Mouse (Mus musculus) intestine, postnatal 0 days (tissue): ENCODE data around the gene Dlg5. TPM values are rescaled to one million over a fixed set of nuclear protein-coding genes. Genes with fewer than 3 reads are reported as not detected.

Source experiments
- ATAC-seq: fragments of 200-750 bp; cut with Nextera tagmentation; 2 replicates; pipeline ENCODE4 v1.8.0; 2017; ENCODE audit warnings: mild to moderate bottlenecking, moderate TSS enrichment, moderate library complexity
- H3K27ac ChIP-seq: fragments of 300-500 bp; sonication (generic); 2 replicates; pipeline ENCODE4 v1.5.1; 2014; ENCODE audit warnings: mild to moderate bottlenecking, low read depth, low read length, moderate library complexity
- H3K27me3 ChIP-seq: fragments of 300-500 bp; sonication (generic); replicated peaks from 2 replicates; pipeline ENCODE4 v1.6.1; 2014; ENCODE audit warnings: low read length, mixed read lengths; ENCODE audit not compliant: control insufficient read depth, insufficient read depth
- H3K36me3 ChIP-seq: fragments of 300-500 bp; sonication (generic); 2 replicates; pipeline ENCODE4 v1.6.1; 2014; ENCODE audit warnings: mild to moderate bottlenecking, moderate library complexity; ENCODE audit not compliant: control insufficient read depth, insufficient read depth
- H3K4me1 ChIP-seq: fragments of 300-500 bp; sonication (generic); replicated peaks from 2 replicates; pipeline ENCODE4 v1.6.1; 2014; ENCODE audit warnings: antibody characterized with exemption, low read length, mixed read lengths; ENCODE audit not compliant: control insufficient read depth, insufficient read depth
- H3K4me2 ChIP-seq: fragments of 300-500 bp; sonication (generic); replicated peaks from 2 replicates; pipeline ENCODE4 v1.6.1; 2014; ENCODE audit warnings: low read depth, mild to moderate bottlenecking, moderate library complexity
- H3K4me3 ChIP-seq: fragments of 300-500 bp; sonication (generic); 2 replicates; pipeline ENCODE4 v1.5.1; 2014; ENCODE audit warnings: low read depth, low read length
- H3K9ac ChIP-seq: fragments of 300-500 bp; sonication (generic); 2 replicates; pipeline ENCODE4 v1.6.1; 2014; ENCODE audit warnings: mild to moderate bottlenecking, low read depth, low read length
- H3K9me3 ChIP-seq: fragments of 300-500 bp; sonication (generic); 2 replicates; pipeline ENCODE4 v1.6.1; 2016; ENCODE audit warnings: mixed run types; ENCODE audit not compliant: control insufficient read depth
- CTCF ChIP-seq: sonication (generic); IDR thresholded peaks from 2 replicates; pipeline ENCODE4 v1.5.1; 2016; ENCODE audit warnings: low read depth, mild to moderate bottlenecking, control low read depth, antibody characterized with exemption, moderate library complexity
- WGBS: fragments of 180-500 bp; shearing (Covaris S2); extraction: QIAGEN DNeasy Blood & Tissue Kit; methylation state at CpG from one replicate; pipeline ENCODE4 v1.1.7; 2014; 5-methylcytosine and 5-hydroxymethylcytosine counted together
- microRNA-seq: library from miRNA; unstranded; fragments of <30 nt; microRNA quantifications from one replicate; pipeline ENCODE4, GENCODE M21; 2016
- polyA plus RNA-seq: library from polyadenylated mRNA; unstranded; fragments of >200 nt; fragmentation: Nextera tagmentation; extraction: Ambion mirVana; gene quantifications from 2 replicates; pipeline ENCODE4 v1.2.1, GENCODE M21; 2015

Dlg5 gene
- polyA plus RNA-seq, 1 experiment from 2014 or later: 5.5 TPM

DNA sequence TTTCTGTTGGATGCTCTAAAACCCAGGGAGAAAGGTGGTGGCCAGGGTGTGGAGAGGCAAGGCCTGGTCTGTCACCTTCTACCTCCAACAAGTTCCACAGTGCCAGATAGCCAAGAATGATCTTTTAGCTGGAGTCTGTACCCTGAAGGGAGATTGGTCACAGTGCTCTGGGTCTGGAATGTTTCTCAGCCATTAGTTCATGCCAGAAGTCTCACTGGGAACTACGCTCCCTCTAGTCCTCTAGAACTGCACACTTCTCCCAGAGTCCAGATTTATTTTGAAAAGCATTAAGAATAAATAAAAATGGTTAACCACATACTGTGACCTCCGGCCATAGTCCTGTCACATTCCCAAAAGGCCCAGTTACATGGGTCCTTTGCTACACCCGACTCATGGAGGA lies 158.3 kb downstream of the Dlg5 start:
- TF ChIP-seq CTCF: no peak
- Histone ChIP-seq H3K27ac (no peak overlapping the region), H3K9me3 (no peaks in the 10 kb centered on the region), H3K9ac (no peak overlapping the region), H3K4me3 (no peak overlapping the region), H3K27me3 (no peaks in the 10 kb centered on the region), H3K4me1 (no peaks in the 10 kb centered on the region), H3K36me3 (no peaks in the 10 kb centered on the region), H3K4me2 (no peak overlapping the region)
- ATAC-seq: no peak
- WGBS: 77% methylated on average over 3 of the region's 3 CpGs

GRCm38 (mm10) chr14:24086481-24086880 lies 159.2 kb downstream of the Dlg5 start:
- Histone ChIP-seq H3K27ac (no peak overlapping the region), H3K4me1 (no peaks in the 10 kb centered on the region), H3K27me3 (no peaks in the 10 kb centered on the region), H3K9ac (no peak overlapping the region), H3K36me3 (no peaks in the 10 kb centered on the region), H3K4me2 (no peak overlapping the region), H3K9me3 (no peaks in the 10 kb centered on the region), H3K4me3 (no peak overlapping the region)
- no peak for TF ChIP-seq CTCF
- 62% methylated on average over 5 of the region's 5 CpGs for WGBS
- ATAC-seq: no peak

Small RNA genes within 50 kb of the gene (microRNA-seq; reads per million reads assigned to microRNA genes)
- gene Mir7210: not detected

Other genes with a start within 250 kb of the Dlg5 start
- 6.7 and 8.9 TPM in 2 replicates for gene Kcnma1, start 231.4 kb downstream of the Dlg5 start, polyA plus RNA-seq
- not detected in 2 replicates for gene E330034G19Rik, start 47.3 kb upstream of the Dlg5 start, polyA plus RNA-seq
- gene Polr3a, start 241.1 kb upstream of the Dlg5 start, polyA plus RNA-seq: 5.1 and 6.6 TPM in 2 replicates
- 766 and 793 TPM in 2 replicates for gene Rps24, start 241.2 kb upstream of the Dlg5 start, polyA plus RNA-seq